Mouse (Mus musculus): Measurements from ENCODE around the gene Adss.
A peak's percentile ranks its signal among the peaks of the same experiment; 100 is the strongest.

The Adss gene

GRCm38 (mm10) chr1:177727883-177728525 lies 68.3 kb downstream of the Adss start:
- DNase-seq (ENCODE audit: low spot score in 2 of 2): no peak

GRCm38 (mm10) chr1:177726870-177727269 lies 69.4 kb downstream of the Adss start:
- DNase-seq (ENCODE audit: low spot score in 2 of 2): no peak

- DNase-seq (ENCODE audit: low spot score in 2 of 2): no peak
These were observed 72.5 kb downstream of the Adss start for GRCm38 (mm10) chr1:177723786-177724185.

- DNase-seq (ENCODE audit: low spot score in 2 of 2): no peak
These were observed 77.3 kb downstream of the Adss start for GRCm38 (mm10) chr1:177719029-177719427.

GRCm38 (mm10) chr1:177718340-177719028 lies 77.8 kb downstream of the Adss start:
- DNase-seq (ENCODE audit: low spot score in 2 of 2): no peak

- DNase-seq (ENCODE audit: low spot score in 2 of 2): peak in 1 of 2 experiments; percentile 14
These were observed 79.1 kb downstream of the Adss start for GRCm38 (mm10) chr1:177717057-177717835.

DNA sequence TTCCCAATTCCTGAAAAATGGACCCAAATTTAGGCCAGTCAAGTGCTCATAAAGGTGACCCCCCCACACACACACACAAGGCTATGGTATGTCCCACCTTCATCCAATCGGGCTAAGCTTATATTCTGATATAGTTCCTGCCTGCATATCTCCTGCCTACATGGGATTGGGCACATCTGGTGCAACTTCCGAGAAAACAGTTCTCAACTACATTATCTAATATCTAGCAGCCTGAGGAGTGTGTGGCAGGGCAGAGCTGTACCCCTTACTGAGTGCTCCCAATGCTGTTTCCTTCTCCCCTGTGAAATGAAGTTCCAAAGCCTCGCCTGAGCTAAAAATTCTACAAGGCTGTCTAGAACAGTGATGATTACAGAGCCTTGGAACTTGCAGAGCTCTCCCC lies 79.9 kb downstream of the Adss start:
- no peak for DNase-seq (ENCODE audit: low spot score in 2 of 2)

DNA sequence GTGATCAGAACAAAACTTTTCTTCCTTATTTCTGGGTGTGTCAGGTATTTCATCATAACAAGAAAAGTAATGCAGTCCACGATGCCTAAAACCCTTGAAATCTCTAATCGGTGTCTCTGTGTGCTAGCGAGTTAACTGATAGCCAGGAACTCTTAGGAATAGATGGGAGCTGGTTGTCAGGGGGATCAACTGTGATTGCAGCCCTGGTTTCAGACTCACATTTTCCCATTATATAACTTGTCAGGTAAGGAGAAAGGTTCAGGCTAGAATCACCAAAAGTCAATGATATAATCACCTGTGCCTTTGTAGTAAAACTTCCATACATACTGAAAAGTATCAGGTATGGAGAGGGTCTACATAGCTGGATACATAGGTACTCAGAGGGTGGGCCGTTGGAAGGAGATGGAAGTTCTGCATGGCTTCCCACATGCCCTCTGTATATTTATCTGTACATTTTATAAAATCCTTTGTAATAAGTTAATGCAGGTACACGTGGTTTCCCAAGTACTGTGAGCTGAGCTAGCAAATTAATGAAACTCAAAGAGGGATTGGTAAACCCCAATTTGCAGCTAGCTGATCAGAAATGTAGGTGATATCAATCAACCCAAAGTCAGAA lies 81.8 kb downstream of the Adss start:
- DNase-seq (ENCODE audit: low spot score in 2 of 2): no peak

DNA sequence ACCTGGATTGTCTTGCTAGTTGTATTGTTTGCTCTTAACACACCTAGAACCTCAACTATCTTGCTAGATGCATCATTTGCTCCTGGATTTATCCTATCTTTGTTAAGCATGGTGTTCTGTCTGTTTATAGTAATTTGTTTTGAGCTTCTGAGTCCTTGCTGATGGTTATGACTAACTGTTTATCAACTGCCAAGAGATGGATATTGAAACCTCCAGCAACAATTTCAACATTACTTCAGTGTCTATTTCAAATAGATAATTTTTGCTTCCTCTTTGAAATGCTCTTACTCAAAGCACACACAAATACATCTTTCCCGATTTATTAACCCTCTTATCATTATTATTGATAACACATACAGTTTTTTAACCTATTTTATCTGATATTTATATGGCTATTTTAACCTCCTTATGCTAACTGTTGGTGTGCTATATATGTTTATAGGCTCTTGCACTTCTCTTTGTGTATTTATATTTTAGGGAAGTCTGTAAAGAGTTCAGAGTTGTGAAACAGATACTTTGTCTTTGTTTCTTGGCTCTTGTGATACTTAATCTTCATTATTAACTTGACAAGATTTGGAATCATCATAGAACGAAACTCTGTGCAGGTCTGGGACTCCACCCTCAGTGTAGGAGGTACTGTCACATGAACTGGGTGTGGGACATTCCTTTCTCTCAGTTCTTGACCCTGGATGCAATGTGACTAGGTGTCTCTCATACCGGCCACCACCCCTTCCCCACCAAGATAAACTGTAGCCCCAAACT lies 82.5 kb downstream of the Adss start:
- no peak for DNase-seq (ENCODE audit: low spot score in 2 of 2)

All from frontal cortex, postnatal 36 days (tissue).